Mouse (Mus musculus): ENCODE results near the gene Ace3. TPM values are rescaled to one million over a fixed set of nuclear protein-coding genes. Genes with fewer than 3 reads are reported as not detected.

The Ace3 gene
- polyA plus RNA-seq, 1 experiment from 2014 or later, result not detected

DNA sequence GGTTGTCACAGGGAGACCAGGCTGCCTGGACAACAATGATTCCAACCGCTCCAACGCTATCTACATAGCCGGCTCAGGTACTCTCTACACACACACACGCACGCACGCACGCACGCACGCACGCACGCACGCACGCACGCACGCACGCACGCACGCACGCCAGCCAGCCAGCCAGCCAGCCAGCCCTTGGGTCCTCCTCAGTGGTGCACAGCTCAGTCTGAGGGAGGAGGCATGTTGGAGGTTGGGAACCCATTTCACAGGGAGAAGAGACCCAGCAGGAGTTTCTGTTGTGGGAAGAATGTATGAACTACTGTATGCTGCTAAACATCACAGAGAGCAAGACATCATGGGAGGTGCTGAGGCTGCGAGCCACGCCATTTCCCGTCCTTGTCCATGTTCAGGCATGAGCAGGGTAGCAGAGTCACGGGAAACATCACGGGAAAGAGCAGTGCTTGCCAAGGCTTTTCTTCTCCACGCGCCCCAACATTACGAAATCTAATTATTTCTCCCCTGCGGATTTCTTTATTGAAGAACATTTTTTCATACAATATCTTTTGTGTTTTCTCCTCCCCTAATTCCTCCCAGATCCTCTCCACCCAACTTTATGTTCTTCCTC lies 38.6 kb upstream of the Ace3 start:
- Histone ChIP-seq H3K27ac (ENCODE audit: low read depth, low read length) (no peak overlapping the region), H3K36me3 (ENCODE audit: control insufficient read depth, insufficient read depth, low read length) (no peaks in the 10 kb centered on the region), H3K4me2 (ENCODE audit: low read length) (no peak overlapping the region), H3K27me3 (replicated peaks; ENCODE audit: control insufficient read depth, insufficient read depth, low read length) (no peaks in the 10 kb centered on the region), H3K9me3 (replicated peaks; ENCODE audit: control insufficient read depth, low read length) (no peaks in the 10 kb centered on the region), H3K4me3 (ENCODE audit: low read depth, low read length) (no peak overlapping the region), H3K4me1 (ENCODE audit: control insufficient read depth, insufficient read depth, low read length) (no peaks in the 10 kb centered on the region), H3K9ac (ENCODE audit: low read length) (no peak overlapping the region)
- DNase-seq (ENCODE audit: low spot score) (no peak), ATAC-seq (no peak)
- 86% methylated on average over 28 of the region's 28 CpGs for WGBS

DNA sequence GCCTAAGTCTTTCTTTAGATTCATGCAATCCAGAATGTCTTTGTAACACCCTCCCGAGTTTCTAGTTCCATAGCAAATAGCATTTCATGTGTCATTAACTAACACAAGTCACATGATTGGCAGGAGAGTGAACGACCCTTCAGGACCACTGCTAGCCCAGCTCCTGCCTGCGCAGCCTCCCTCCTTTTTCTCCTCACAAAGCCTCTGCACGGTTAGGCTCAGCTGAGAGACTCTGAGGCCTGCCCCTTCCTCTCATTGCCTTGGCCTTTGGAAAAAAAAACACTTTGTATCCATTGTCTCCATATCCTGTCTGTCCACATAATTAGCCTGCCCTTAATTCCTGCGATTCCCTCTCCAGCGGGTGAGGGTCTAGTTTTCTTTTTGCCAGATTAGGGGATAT lies 37.0 kb upstream of the Ace3 start:
- DNase-seq (ENCODE audit: low spot score), result no peak
- Histone ChIP-seq H3K36me3 (ENCODE audit: control insufficient read depth, insufficient read depth, low read length) (no peaks in the 10 kb centered on the region), H3K27ac (ENCODE audit: low read depth, low read length) (no peak overlapping the region), H3K9ac (ENCODE audit: low read length) (no peak overlapping the region), H3K27me3 (replicated peaks; ENCODE audit: control insufficient read depth, insufficient read depth, low read length) (no peaks in the 10 kb centered on the region), H3K4me3 (ENCODE audit: low read depth, low read length) (no peak overlapping the region), H3K4me2 (ENCODE audit: low read length) (no peak overlapping the region), H3K9me3 (replicated peaks; ENCODE audit: control insufficient read depth, low read length) (no peaks in the 10 kb centered on the region), H3K4me1 (ENCODE audit: control insufficient read depth, insufficient read depth, low read length) (no peaks in the 10 kb centered on the region)
- WGBS, result 33% methylated on average over 6 of the region's 6 CpGs
- ATAC-seq, result no peak

DNA sequence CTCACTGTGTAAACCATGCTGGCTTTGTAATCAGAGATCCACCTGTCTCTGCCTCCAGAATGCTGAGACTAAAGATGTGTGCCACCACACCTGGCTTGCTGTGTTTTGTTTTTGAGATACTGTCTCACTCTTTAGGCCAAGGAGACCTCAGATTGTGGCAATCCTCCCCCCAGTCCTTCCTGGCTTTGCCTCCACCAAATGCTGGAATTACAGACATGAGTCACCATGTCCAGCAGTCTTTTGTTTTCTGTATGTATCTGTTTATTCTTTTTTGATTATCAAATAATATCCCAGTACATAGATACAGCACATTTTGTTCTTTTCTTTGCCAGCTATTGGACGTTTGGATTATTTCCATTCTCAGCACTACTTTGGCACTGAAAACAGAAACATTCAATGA lies 35.9 kb upstream of the Ace3 start:
- no peak for DNase-seq (ENCODE audit: low spot score)
- H3K4me3 ChIP-seq (ENCODE audit: low read depth, low read length), result no peak overlapping the region
- no peaks in the 10 kb centered on the region for H3K9me3 ChIP-seq (replicated peaks; ENCODE audit: control insufficient read depth, low read length)
- no peaks in the 10 kb centered on the region for H3K4me1 ChIP-seq (ENCODE audit: control insufficient read depth, insufficient read depth, low read length)
- H3K4me2 ChIP-seq (ENCODE audit: low read length), result no peak overlapping the region
- H3K27ac ChIP-seq (ENCODE audit: low read depth, low read length), result no peak overlapping the region
- no peaks in the 10 kb centered on the region for H3K36me3 ChIP-seq (ENCODE audit: control insufficient read depth, insufficient read depth, low read length)
- H3K27me3 ChIP-seq (replicated peaks; ENCODE audit: control insufficient read depth, insufficient read depth, low read length), result no peaks in the 10 kb centered on the region
- no peak overlapping the region for H3K9ac ChIP-seq (ENCODE audit: low read length)
- ATAC-seq, result no peak
- 55% methylated on average over 1 of the region's 1 CpGs for WGBS

DNA sequence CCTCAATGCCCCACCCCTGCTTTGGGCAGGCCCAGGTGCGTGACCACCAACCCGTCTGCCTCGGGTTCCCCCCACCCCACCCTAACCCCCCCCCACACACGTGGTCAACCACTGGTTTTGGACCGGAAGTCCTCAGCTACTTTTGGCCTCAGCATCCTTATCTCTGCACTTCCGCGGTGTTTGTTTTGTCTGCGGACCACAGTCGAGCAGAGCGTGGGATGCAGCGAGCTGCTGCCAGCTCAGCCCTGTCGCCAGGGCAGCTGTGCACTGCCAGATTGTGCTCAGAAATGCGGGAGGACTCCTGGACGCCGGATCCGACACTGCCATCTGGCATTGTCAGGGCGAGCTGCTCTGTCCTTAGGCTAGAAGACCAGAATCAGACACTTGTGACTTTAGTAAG lies 35.1 kb upstream of the Ace3 start:
- DNase-seq (ENCODE audit: low spot score), result peak; percentile 16
- Histone ChIP-seq H3K4me1 (ENCODE audit: control insufficient read depth, insufficient read depth, low read length) (no peaks in the 10 kb centered on the region), H3K9ac (ENCODE audit: low read length) (no peak overlapping the region), H3K9me3 (replicated peaks; ENCODE audit: control insufficient read depth, low read length) (no peaks in the 10 kb centered on the region), H3K4me2 (ENCODE audit: low read length) (no peak overlapping the region), H3K4me3 (ENCODE audit: low read depth, low read length) (no peak overlapping the region), H3K27ac (ENCODE audit: low read depth, low read length) (no peak overlapping the region), H3K27me3 (replicated peaks; ENCODE audit: control insufficient read depth, insufficient read depth, low read length) (no peaks in the 10 kb centered on the region), H3K36me3 (ENCODE audit: control insufficient read depth, insufficient read depth, low read length) (no peaks in the 10 kb centered on the region)
- ATAC-seq, result peak; percentile 55; the same call in 1 of the 2 replicates
- WGBS, result 58% methylated on average over 17 of the region's 17 CpGs

DNA sequence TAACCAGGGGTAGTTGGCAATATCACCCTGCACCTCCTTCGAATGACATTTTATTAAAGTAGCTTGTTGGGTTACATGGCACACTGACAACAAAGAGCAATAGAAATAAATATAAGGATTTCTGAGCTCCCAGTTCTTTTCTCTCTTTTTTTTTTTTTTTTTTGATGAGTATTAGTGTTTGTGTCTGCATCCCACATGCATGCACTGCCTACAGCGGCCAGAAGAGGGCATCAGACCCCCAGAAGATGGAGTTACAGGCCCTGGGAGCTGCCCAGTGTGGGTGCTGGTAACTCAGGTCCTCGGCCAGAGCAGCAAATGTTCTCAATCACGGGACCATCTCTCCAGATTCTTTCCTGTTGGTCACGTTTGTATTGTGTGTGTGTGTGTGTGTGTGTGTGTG lies 29.8 kb upstream of the Ace3 start:
- WGBS, result 67% methylated on average over 5 of the region's 5 CpGs
- no peak overlapping the region for H3K4me2 ChIP-seq (ENCODE audit: low read length)
- DNase-seq (ENCODE audit: low spot score), result no peak

DNA sequence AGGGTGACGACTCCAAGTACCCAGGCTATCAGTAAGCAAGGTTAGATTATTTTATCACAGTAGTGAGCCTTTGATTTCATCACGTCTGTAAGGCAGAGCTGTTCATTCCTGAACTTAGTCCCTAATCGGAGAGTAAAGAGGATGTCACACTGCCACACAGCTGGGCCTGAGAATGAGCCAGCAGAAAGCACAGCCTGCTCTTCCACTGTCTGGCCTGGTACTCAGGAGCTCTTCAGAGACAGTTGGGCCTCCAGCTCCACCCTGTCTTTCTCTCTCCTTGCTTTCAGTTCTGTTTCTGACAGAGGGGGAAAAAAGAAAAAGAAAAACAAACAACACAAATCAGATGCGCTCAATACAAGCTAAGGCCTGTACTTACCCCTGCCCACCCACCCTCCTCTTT lies 28.2 kb upstream of the Ace3 start:
- peaks cover 4% of the 10 kb centered on the region; the same call in 1 of the 2 replicates for H3K4me1 ChIP-seq (ENCODE audit: control insufficient read depth, insufficient read depth, low read length)
- H3K4me3 ChIP-seq (ENCODE audit: low read depth, low read length), result no peak overlapping the region
- H3K27ac ChIP-seq (ENCODE audit: low read depth, low read length), result no peak overlapping the region
- H3K36me3 ChIP-seq (ENCODE audit: control insufficient read depth, insufficient read depth, low read length), result no peaks in the 10 kb centered on the region
- H3K9ac ChIP-seq (ENCODE audit: low read length), result no peak overlapping the region
- peaks cover 22% of the 10 kb centered on the region for H3K27me3 ChIP-seq (replicated peaks; ENCODE audit: control insufficient read depth, insufficient read depth, low read length)
- no peak overlapping the region for H3K4me2 ChIP-seq (ENCODE audit: low read length)
- ATAC-seq (no peak), DNase-seq (ENCODE audit: low spot score) (no peak)
- 76% methylated on average over 4 of the region's 4 CpGs for WGBS
- H3K9me3 ChIP-seq (replicated peaks; ENCODE audit: control insufficient read depth, low read length), result no peaks in the 10 kb centered on the region

More for the DNA sequence above, 29.8 kb upstream of the Ace3 start:
- no peaks in the 10 kb centered on the region for H3K9me3 ChIP-seq (replicated peaks; ENCODE audit: control insufficient read depth, low read length)
- no peak overlapping the region for H3K4me3 ChIP-seq (ENCODE audit: low read depth, low read length)
- no peak overlapping the region for H3K27ac ChIP-seq (ENCODE audit: low read depth, low read length)
- H3K4me1 ChIP-seq (ENCODE audit: control insufficient read depth, insufficient read depth, low read length), result peaks cover 4% of the 10 kb centered on the region; the same call in 1 of the 2 replicates
- H3K9ac ChIP-seq (ENCODE audit: low read length), result no peak overlapping the region
- H3K27me3 ChIP-seq (replicated peaks; ENCODE audit: control insufficient read depth, insufficient read depth, low read length), result peaks cover 22% of the 10 kb centered on the region
- no peaks in the 10 kb centered on the region for H3K36me3 ChIP-seq (ENCODE audit: control insufficient read depth, insufficient read depth, low read length)
- ATAC-seq, result no peak

DNA sequence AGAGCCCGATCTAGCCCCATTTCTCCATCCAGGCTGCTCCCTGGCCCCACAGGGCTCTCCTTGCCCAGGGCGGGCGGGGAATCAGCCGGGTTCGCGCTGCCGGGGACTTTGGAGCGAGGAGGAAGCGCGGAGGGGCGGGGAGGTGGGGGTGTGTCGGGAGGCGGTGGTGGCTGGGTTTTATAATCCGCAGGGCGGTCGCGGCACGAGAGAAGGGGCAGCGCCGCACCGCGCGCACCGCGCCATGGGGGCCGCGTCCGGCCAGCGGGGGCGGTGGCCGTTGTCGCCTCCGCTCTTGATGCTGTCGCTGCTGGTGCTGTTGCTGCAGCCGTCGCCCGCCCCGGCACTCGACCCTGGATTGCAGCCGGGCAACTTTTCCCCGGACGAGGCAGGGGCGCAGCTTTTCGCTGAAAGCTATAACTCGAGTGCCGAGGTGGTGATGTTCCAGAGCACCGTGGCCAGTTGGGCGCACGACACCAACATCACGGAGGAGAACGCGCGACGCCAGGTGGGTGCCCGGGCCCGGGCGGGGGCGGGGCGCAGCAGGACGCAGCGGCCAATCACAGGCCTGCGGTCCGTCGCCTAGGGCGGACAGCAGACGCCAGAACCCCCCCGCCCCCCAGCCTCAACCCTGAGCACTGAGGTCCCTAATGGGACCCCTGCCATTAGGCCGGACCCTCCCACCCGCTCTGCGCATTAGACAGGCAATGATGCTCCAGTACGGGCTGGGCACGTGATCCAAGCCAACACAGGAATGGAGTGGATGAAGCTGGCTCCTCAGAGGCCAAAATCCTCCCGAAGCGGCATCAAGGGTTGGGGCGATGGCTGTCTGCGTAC lies 26.5 kb upstream of the Ace3 start, which contains the start of gene Ace:
Gene Ace (plus strand): TSS at position 205 of the 834 bp plus-strand sequence.
- Histone ChIP-seq H3K27ac (ENCODE audit: low read depth, low read length) (peak within 1 kb of the TSS; percentile 9; the same call in 1 of the 2 replicates), H3K4me1 (ENCODE audit: control insufficient read depth, insufficient read depth, low read length) (peaks cover 4% of the 10 kb centered on the region; the same call in 1 of the 2 replicates), H3K36me3 (ENCODE audit: control insufficient read depth, insufficient read depth, low read length) (no peaks in the 10 kb centered on the region), H3K4me3 (ENCODE audit: low read depth, low read length) (peak within 1 kb of the TSS; percentile 52), H3K9me3 (replicated peaks; ENCODE audit: control insufficient read depth, low read length) (no peaks in the 10 kb centered on the region), H3K4me2 (ENCODE audit: low read length) (peak within 1 kb of the TSS; percentile 99), H3K9ac (ENCODE audit: low read length) (peak within 1 kb of the TSS; percentile 67), H3K27me3 (replicated peaks; ENCODE audit: control insufficient read depth, insufficient read depth, low read length) (peaks cover 22% of the 10 kb centered on the region)
- peak; percentile 68 for ATAC-seq
- DNase-seq (ENCODE audit: low spot score), result peak; percentile 29
- under 1% methylated on average over 74 of the region's 76 CpGs for WGBS

DNA sequence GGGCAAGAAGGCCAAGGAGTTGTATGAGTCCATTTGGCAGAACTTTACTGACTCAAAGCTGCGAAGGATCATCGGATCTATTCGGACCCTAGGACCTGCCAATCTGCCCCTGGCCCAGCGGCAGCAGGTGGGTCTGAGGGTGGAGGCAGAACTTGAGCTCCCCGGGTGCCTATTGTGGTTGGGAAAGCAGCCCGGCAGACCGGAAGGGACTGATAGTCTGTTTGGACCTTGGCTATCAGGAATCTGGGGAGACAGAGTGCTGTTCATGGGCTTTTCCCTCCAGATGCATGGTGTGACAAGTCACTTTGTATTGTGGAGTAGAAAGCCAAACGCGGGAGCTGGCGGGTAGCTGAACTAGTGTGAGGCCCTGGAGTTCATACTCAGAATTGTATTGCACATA lies 25.5 kb upstream of the Ace3 start:
- Histone ChIP-seq H3K27ac (ENCODE audit: low read depth, low read length) (no peak overlapping the region), H3K36me3 (ENCODE audit: control insufficient read depth, insufficient read depth, low read length) (no peaks in the 10 kb centered on the region), H3K9ac (ENCODE audit: low read length) (no peak overlapping the region), H3K27me3 (replicated peaks; ENCODE audit: control insufficient read depth, insufficient read depth, low read length) (peaks cover 22% of the 10 kb centered on the region), H3K9me3 (replicated peaks; ENCODE audit: control insufficient read depth, low read length) (no peaks in the 10 kb centered on the region), H3K4me2 (ENCODE audit: low read length) (peak overlapping the region; percentile 99; the same call in 1 of the 2 replicates), H3K4me1 (ENCODE audit: control insufficient read depth, insufficient read depth, low read length) (peaks cover 4% of the 10 kb centered on the region; the same call in 1 of the 2 replicates), H3K4me3 (ENCODE audit: low read depth, low read length) (0 out of 2 replicates have a peak overlapping the region, but pooled peaks have one; percentile 52)
- DNase-seq (ENCODE audit: low spot score) (no peak), ATAC-seq (no peak)
- WGBS, result 44% methylated on average over 10 of the region's 10 CpGs

DNA sequence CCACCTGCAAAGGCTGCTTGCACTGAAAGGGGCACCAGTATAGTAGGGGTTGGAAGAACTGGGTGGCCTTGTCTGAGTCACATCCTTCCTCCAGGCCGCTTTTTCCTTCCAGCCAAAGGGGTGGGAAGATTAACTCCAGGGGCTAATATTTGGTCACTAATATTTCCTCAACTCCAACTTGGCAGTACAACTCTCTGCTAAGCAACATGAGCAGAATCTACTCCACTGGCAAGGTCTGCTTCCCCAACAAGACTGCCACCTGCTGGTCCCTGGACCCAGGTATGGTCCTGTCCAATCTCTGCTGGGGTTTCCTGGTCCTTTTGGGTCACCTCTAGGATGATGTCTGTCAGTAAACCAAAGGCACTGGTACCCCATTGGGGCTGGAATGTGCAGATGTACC lies 25.0 kb upstream of the Ace3 start:
- Histone ChIP-seq H3K9me3 (replicated peaks; ENCODE audit: control insufficient read depth, low read length) (no peaks in the 10 kb centered on the region), H3K4me1 (ENCODE audit: control insufficient read depth, insufficient read depth, low read length) (peaks cover 4% of the 10 kb centered on the region; the same call in 1 of the 2 replicates), H3K4me3 (ENCODE audit: low read depth, low read length) (no peak overlapping the region), H3K9ac (ENCODE audit: low read length) (no peak overlapping the region), H3K4me2 (ENCODE audit: low read length) (no peak overlapping the region), H3K27ac (ENCODE audit: low read depth, low read length) (no peak overlapping the region), H3K36me3 (ENCODE audit: control insufficient read depth, insufficient read depth, low read length) (no peaks in the 10 kb centered on the region), H3K27me3 (replicated peaks; ENCODE audit: control insufficient read depth, insufficient read depth, low read length) (peaks cover 22% of the 10 kb centered on the region)
- ATAC-seq (no peak), DNase-seq (ENCODE audit: low spot score) (peak; percentile 23)
- WGBS, result 67% methylated on average over 1 of the region's 1 CpGs
